Mouse (Mus musculus) forebrain, embryonic 10.5 days (tissue): ENCODE data around the gene Bpifb2. TPM values are rescaled to one million over a fixed set of nuclear protein-coding genes. Genes with fewer than 3 reads are reported as not detected.
A peak's percentile ranks its signal among the peaks of the same experiment; 100 is the strongest.

ENCODE experiments used
- DNase-seq: peaks from one replicate; pipeline ENCODE4 v3.0.0-alpha.2; 2017; ENCODE audit warnings: low spot score; ENCODE audit errors: extremely low spot score
- H3K27ac ChIP-seq: fragments of 300-500 bp; sonication (generic); 2 replicates; pipeline ENCODE4 v1.5.1; 2016; ENCODE audit warnings: mild to moderate bottlenecking
- H3K27me3 ChIP-seq: fragments of 300-500 bp; sonication (generic); 2 replicates; pipeline ENCODE4 v1.6.1; 2016; ENCODE audit warnings: mild to moderate bottlenecking; ENCODE audit not compliant: poor library complexity, severe bottlenecking
- H3K36me3 ChIP-seq: fragments of 300-500 bp; sonication (generic); replicated peaks from 2 replicates; pipeline ENCODE4 v1.6.1; 2016; ENCODE audit warnings: mild to moderate bottlenecking, moderate library complexity
- H3K4me1 ChIP-seq: fragments of 300-500 bp; sonication (generic); 2 replicates; pipeline ENCODE4 v1.6.1; 2016
- H3K4me3 ChIP-seq: fragments of 300-500 bp; sonication (generic); 2 replicates; pipeline ENCODE4 v1.5.1; 2016; ENCODE audit warnings: mild to moderate bottlenecking, moderate library complexity
- H3K9me3 ChIP-seq: fragments of 300-500 bp; sonication (generic); 2 replicates; pipeline ENCODE4 v1.6.1; 2016; ENCODE audit warnings: mild to moderate bottlenecking, moderate library complexity
- WGBS: fragments of 180-500 bp; shearing (Covaris S2); methylation state at CpG from one replicate; pipeline ENCODE4 v1.1.7; 2016; 5-methylcytosine and 5-hydroxymethylcytosine counted together
- polyA plus RNA-seq: library from polyadenylated mRNA; unstranded; fragments of >200 nt; fragmentation: Nextera tagmentation; extraction: Ambion mirVana; gene quantifications from 2 replicates; pipeline ENCODE4 v1.2.1, GENCODE M21; 2016

Bpifb2 gene
- polyA plus RNA-seq, 1 experiment from 2014 or later = not detected

DNA sequence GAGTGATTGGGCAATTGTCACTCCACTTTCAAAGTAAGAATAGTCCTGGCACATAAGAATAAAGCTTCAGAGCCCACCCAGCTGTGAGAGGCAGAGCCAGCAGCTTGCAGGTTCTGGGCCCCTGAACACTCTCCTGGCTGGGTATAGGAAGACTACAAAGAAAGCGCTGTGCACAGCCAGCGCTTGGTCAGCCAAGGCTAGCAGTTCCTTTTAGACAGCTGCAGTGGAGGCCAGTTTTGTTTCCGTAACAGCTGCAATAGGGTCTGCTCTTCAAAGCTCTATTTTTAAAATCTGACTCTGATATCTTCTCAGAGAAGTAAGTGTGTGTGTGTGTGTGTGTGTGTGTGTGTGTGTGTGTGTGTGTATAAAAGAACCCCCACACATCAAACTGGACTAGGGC, 12.9 kb upstream of the Bpifb2 start:
- H3K4me1 ChIP-seq = no peaks in the 10 kb centered on the region
- 76% methylated on average over 3 of the region's 3 CpGs for WGBS
- no peaks in the 10 kb centered on the region for H3K27me3 ChIP-seq
- H3K9me3 ChIP-seq = no peaks in the 10 kb centered on the region; the same call in 1 of the 2 replicates
- H3K27ac ChIP-seq = no peak overlapping the region
- no peak overlapping the region for H3K4me3 ChIP-seq
- no peak for DNase-seq
- no peaks in the 10 kb centered on the region for H3K36me3 ChIP-seq

DNA sequence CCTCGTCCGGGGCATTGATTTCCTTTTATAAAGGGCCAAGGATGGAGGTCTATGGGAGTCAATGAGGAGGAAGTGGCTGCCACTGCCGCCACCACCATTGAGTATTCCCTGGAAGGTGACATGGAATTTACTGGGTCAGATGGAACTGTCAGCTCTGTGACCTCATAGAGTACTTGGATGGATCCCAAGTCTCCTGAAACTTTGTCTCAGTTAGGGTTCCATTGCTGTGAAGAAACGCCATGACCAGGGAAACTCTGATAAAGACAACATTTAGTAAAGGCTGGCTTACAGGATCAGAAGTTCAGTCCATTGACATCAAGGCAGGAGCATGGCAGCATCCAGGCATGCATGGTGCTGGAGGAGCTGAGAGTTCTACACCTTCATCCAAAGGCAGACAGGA, 3.9 kb upstream of the Bpifb2 start, which contains the start of gene Sun5:
Sun5 (minus strand) TSS at position 101 of the 400 bp plus-strand sequence.
- H3K27ac ChIP-seq = no peak within 1 kb of the TSS
- no peak for DNase-seq
- H3K4me3 ChIP-seq = no peak within 1 kb of the TSS
- WGBS = 87% methylated on average over 4 of the region's 4 CpGs
- H3K9me3 ChIP-seq = no peaks in the 10 kb centered on the region
- no peaks in the 10 kb centered on the region for H3K4me1 ChIP-seq
- no peaks in the 10 kb centered on the region for H3K36me3 ChIP-seq
- no peaks in the 10 kb centered on the region for H3K27me3 ChIP-seq

DNA sequence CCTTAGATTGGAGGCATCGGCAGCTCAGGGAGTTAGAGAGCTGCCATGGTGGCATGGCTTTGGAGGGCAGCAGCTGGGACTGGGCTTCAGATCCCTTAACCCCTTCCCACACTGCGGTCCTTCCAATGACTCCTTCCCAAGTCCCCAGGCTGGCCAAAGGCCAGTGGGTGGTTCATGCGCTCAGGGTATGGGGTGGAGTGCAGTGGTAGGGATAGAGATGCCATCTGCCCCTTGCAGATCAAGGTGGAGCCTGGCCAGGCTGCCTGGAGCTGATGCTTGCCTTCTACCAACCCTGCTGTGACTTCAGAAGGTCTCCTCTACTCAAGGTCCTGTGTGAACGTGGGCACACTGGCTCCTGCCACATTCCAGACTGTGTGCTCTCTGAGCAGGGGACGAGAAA, 24.3 kb downstream of the Bpifb2 start:
- H3K9me3 ChIP-seq = no peaks in the 10 kb centered on the region
- no peaks in the 10 kb centered on the region for H3K36me3 ChIP-seq
- DNase-seq = no peak
- 86% methylated on average over 5 of the region's 5 CpGs for WGBS
- H3K27me3 ChIP-seq = no peaks in the 10 kb centered on the region
- H3K27ac ChIP-seq = no peak overlapping the region
- H3K4me1 ChIP-seq = peaks cover 4% of the 10 kb centered on the region; the same call in 1 of the 2 replicates
- no peak overlapping the region for H3K4me3 ChIP-seq

DNA sequence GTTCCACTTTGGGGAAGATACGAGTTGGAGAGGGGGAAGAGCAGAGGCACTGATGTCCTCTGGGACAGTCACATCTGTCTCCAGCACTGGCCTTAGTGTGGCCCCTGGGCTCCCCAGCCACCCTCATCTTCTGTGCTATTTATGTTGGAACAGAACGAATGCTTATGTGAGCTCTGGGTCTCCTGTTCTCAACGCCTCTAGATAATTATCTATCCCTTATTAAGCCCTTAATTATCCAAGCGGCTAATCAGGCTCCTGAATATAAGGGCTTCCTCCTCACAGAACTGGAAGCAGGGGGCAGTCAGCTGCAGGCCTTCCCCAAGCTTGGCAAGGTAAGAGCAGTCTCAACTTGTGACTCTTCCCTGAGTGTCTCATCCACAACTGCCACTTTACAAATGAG, 25.2 kb downstream of the Bpifb2 start, which contains the start of gene Bpifb6:
Bpifb6 (plus strand) TSS at position 301 of the 400 bp plus-strand sequence.
- H3K27me3 ChIP-seq = no peaks in the 10 kb centered on the region
- H3K36me3 ChIP-seq = no peaks in the 10 kb centered on the region
- WGBS = 69% methylated on average over 4 of the region's 4 CpGs
- no peak within 1 kb of the TSS for H3K27ac ChIP-seq
- H3K4me3 ChIP-seq = no peak within 1 kb of the TSS
- H3K4me1 ChIP-seq = 0 out of 2 replicates have a peak, but pooled peaks cover 4% of the 10 kb centered on the region
- DNase-seq = no peak
- H3K9me3 ChIP-seq = no peaks in the 10 kb centered on the region

DNA sequence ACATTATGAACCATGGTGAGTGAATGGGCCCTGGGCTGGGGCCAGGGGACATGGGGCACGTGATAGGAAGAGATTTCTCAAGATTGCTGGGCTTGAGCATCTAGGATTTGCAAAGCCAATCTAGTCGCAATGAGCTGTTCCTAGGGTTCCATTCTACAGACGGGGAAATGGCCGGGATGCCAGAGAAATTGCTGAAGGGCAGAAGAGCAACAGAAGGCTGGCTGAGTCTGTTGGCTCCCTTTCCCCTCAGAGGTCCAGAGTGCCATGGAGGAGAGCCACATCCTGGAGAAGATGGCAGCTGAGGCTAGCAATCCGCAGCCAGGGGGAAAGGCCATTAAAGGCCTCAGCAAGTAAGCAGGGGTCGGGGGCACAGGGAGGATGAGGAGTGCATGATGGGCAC, 27.9 kb downstream of the Bpifb2 start:
- no peaks in the 10 kb centered on the region for H3K36me3 ChIP-seq
- no peaks in the 10 kb centered on the region for H3K27me3 ChIP-seq
- no peak overlapping the region for H3K27ac ChIP-seq
- H3K4me3 ChIP-seq = no peak overlapping the region
- H3K9me3 ChIP-seq = no peaks in the 10 kb centered on the region
- 78% methylated on average over 6 of the region's 6 CpGs for whole genome bisulfite sequencing
- H3K4me1 ChIP-seq = 0 out of 2 replicates have a peak, but pooled peaks cover 4% of the 10 kb centered on the region
- DNase-seq = no peak

DNA sequence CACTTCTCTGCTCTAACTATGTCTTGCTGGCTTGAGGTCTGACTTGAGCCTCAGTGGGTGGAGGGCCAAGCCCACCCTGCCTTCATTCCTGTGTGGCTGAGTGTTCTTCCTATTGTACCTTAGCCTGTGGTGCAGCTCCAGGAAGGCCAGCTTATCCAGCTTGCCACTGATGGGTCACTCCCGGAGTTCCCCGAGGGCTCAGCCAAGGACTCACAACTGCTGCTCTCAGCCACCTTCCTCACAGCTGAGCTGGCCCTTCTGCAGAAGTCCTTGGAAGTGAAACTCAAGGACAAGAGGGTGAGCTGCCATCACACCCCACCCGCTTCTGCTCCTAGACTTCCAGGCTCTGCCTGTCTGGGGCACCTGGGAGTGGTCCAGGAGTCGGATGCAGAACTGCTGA, 31.8 kb downstream of the Bpifb2 start:
- H3K36me3 ChIP-seq = no peaks in the 10 kb centered on the region
- 88% methylated on average over 4 of the region's 4 CpGs for WGBS

DNA sequence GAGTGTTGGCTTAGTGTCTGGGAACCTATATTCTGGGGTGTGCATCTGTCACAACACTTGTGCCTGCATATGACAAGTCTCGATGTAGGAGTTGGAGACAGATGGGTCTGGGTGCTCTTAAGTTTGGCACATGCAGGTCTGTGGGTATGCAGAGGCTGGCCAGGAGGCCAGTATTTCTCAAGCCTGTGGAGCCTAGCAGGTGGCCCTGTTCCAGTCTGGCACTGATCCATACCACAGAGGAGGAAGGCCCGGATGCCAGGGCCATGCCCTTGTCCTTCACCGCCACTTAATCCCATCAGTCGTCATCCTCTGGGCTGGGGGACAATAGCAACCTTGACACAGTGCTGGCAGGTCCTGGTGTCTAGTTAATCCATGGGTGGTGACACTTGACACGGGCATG, 39.3 kb downstream of the Bpifb2 start:
- WGBS = 74% methylated on average over 5 of the region's 5 CpGs
- no peak overlapping the region for H3K4me3 ChIP-seq
- H3K4me1 ChIP-seq = peaks cover 8% of the 10 kb centered on the region
- no peaks in the 10 kb centered on the region for H3K36me3 ChIP-seq
- DNase-seq = no peak
- H3K27me3 ChIP-seq = no peaks in the 10 kb centered on the region
- H3K9me3 ChIP-seq = no peaks in the 10 kb centered on the region
- no peak overlapping the region for H3K27ac ChIP-seq

More for the DNA sequence above, 31.8 kb downstream of the Bpifb2 start:
- Histone ChIP-seq H3K27me3 (no peaks in the 10 kb centered on the region), H3K4me3 (no peak overlapping the region), H3K4me1 (no peaks in the 10 kb centered on the region), H3K27ac (no peak overlapping the region), H3K9me3 (no peaks in the 10 kb centered on the region)
- no peak for DNase-seq

DNA sequence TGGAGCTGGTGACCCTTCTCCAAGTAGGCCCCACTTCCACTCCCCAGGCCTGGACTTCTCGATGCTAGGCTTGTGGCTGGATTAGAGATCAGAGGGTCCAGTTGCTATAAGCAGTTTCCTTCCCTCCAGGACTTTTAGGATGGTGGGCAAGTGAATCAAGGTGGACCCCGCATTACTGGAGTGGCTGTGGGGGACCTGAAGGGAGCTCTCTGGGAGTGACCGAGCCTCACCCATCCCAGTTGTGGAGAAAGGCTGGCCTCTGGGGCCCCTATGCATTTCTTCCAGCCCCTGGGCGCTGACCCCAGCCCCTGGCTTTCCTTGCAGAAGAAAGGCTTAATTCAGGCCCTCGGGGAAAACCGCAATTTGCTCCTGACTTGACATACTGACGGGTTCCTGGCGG, 43.1 kb downstream of the Bpifb2 start, which contains the start of gene Bpifb3:
Bpifb3 (plus strand) TSS at position 301 of the 400 bp plus-strand sequence.
- H3K4me1 ChIP-seq = peaks cover 10% of the 10 kb centered on the region
- WGBS = 61% methylated on average over 8 of the region's 8 CpGs
- H3K4me3 ChIP-seq = no peak within 1 kb of the TSS
- H3K9me3 ChIP-seq = no peaks in the 10 kb centered on the region
- no peak for DNase-seq
- H3K36me3 ChIP-seq = no peaks in the 10 kb centered on the region
- peak within 1 kb of the TSS; percentile 30 for H3K27ac ChIP-seq
- no peaks in the 10 kb centered on the region for H3K27me3 ChIP-seq

DNA sequence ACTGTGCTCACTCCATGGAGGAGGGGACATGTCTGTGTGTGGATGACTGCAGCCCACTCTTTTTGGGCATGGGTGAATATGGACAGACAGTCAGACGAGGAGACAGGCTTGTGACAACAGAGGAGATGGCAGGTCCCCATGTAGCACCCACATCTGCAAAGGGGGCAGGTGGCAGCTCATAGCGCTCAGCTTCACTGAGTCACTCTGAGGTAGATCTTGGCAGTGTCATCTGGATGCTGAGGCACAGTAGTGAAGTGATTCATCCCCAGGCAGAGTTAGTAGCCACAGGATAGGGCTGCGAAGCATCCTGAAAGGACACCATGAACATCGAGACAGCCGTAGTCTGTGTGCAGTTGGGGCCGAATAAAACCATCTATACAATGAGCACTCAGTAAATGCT, 46.4 kb downstream of the Bpifb2 start:
- WGBS = 86% methylated on average over 6 of the region's 6 CpGs
- no peaks in the 10 kb centered on the region for H3K27me3 ChIP-seq
- no peaks in the 10 kb centered on the region for H3K9me3 ChIP-seq

DNA sequence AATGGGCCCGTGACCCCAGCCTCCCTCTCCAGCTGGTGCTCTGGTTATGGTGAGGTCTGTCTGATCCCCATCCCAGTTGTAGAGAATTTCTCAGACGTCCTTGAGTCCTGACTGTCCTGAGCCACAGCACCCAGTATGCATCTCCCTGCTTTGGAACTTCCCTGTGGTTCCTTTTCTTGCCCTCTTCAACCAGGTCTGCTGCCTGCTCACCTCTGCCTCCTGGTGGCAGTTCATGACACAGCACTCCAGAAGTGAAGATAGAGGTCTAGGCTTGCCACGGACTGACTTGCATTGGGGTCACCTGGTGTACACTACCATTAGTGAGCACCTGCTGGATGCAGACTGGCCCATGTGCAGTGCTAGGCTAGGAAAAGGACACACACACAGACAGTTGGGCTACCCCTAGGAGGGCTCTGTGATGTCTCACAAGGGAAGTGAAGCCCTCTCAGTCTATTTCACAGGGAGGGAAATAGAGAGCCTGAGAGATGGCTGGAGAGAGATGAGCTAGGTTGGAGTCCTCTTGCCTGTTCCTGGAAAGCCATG, 55.1 kb downstream of the Bpifb2 start:
- Histone ChIP-seq H3K36me3 (no peaks in the 10 kb centered on the region), H3K4me1 (peaks cover 18% of the 10 kb centered on the region), H3K27ac (no peak overlapping the region), H3K9me3 (no peaks in the 10 kb centered on the region), H3K27me3 (no peaks in the 10 kb centered on the region), H3K4me3 (no peak overlapping the region)
- DNase-seq = peak; percentile 63
- 49% methylated on average over 3 of the region's 3 CpGs for WGBS

More for the DNA sequence above, 46.4 kb downstream of the Bpifb2 start:
- peaks cover 10% of the 10 kb centered on the region for H3K4me1 ChIP-seq
- DNase-seq = no peak
- no peak overlapping the region for H3K4me3 ChIP-seq
- H3K36me3 ChIP-seq = no peaks in the 10 kb centered on the region
- H3K27ac ChIP-seq = no peak overlapping the region

DNA sequence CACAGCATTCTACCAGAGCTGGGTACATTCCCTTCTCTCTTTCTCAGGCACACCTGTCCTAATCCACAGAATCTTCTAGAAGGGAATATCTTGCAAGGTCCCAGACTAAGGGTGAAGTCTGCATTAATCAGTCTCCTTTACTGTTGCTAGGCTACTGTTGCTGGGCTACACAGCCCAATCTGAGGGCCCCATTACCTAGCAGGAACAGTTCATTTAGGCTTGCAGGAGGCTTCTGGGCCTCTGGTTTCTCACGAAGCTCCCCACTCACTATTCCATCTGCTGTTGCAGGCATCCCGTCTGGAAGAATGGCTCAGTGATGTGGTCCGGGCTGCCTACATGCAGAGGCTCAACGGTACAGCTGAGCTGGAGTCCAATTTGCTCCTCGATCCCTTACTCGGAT, 56.3 kb downstream of the Bpifb2 start:
- Histone ChIP-seq H3K27me3 (no peaks in the 10 kb centered on the region), H3K4me1 (peaks cover 18% of the 10 kb centered on the region), H3K9me3 (no peaks in the 10 kb centered on the region), H3K4me3 (no peak overlapping the region), H3K36me3 (no peaks in the 10 kb centered on the region), H3K27ac (no peak overlapping the region)
- DNase-seq = no peak
- WGBS = 74% methylated on average over 6 of the region's 6 CpGs

DNA sequence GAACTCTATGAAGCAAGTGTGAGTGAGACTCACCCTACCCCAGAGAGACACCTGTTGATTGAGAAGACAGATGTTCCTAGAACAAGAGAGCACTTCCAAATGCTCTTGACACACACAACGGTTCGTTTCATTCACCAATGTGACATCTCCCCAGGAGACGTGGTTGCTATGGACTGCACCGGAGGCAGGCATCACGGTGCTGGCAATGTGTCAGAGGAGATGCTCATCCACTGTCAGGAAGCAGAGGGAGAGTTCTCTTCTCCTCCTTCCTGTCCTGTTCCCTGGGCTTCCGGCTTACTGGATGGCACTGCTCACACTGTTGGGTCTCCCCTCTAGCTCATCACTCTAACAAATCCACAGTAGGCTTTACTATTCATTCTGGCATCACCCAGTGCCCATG, 58.5 kb downstream of the Bpifb2 start:
- H3K36me3 ChIP-seq = no peaks in the 10 kb centered on the region
- no peaks in the 10 kb centered on the region for H3K27me3 ChIP-seq
- H3K4me3 ChIP-seq = no peak overlapping the region
- H3K9me3 ChIP-seq = no peaks in the 10 kb centered on the region
- DNase-seq = no peak
- H3K27ac ChIP-seq = no peak overlapping the region
- 77% methylated on average over 6 of the region's 6 CpGs for WGBS
- peaks cover 15% of the 10 kb centered on the region for H3K4me1 ChIP-seq

DNA sequence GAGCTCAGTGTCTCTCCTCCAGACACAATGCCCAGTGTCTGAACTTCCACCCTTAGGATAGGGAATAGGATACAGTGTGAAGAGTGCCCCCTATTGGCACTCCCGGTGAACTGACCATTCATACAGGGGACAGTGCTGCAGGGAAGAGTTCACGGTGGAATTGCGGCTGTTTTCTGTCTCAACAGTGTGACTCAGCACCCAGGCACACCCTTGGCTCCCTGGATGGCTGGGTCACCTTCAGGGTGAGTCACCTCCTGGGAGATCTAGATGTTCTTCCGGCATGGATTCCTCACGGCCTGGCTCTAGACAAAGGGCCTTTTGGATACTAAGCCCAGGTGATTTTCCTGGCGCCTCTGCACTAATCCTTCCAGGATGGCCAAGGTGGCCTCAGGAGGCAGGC, 60.5 kb downstream of the Bpifb2 start:
- Histone ChIP-seq H3K27me3 (no peaks in the 10 kb centered on the region), H3K9me3 (no peaks in the 10 kb centered on the region), H3K4me1 (peaks cover 12% of the 10 kb centered on the region), H3K36me3 (no peaks in the 10 kb centered on the region), H3K27ac (no peak overlapping the region), H3K4me3 (no peak overlapping the region)
- no peak for DNase-seq
- 89% methylated on average over 6 of the region's 6 CpGs for WGBS

DNA sequence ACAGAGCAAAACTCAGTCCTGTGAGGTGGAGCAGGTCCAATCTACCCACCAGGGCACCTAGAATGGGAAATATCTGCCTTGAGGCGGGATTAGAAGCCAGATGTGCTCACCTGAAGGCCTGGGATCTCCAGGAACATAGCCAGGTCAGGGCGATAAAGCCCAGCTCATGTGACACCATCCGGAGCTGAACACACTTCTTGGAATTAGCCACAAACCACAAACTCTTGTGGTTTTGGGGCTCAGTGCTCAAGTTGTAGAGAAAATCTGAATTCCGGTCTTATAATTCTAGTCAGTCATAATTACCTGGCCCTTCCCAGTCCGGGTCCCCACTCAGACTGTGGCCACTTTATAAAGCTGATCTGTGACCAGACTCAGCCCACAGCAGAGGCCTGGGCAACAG, 63.0 kb downstream of the Bpifb2 start, which contains the start of gene Bpifb4:
Bpifb4 (plus strand) TSS at position 370 of the 400 bp plus-strand sequence.
- WGBS = 87% methylated on average over 5 of the region's 5 CpGs
- DNase-seq = no peak
- Histone ChIP-seq H3K27ac (no peak within 1 kb of the TSS), H3K4me3 (no peak within 1 kb of the TSS), H3K36me3 (no peaks in the 10 kb centered on the region), H3K9me3 (no peaks in the 10 kb centered on the region), H3K4me1 (no peaks in the 10 kb centered on the region), H3K27me3 (no peaks in the 10 kb centered on the region)
